Mouse (Mus musculus): ENCODE measurements around the gene Wdr4. TPM values are rescaled to one million over a fixed set of nuclear protein-coding genes. Genes with fewer than 3 reads are reported as not detected.
"Not testable (repeated sequence)": the region's sequence is repeated elsewhere in the genome, so short reads cannot be mapped to it uniquely, and the experiment has no call there.

Wdr4 gene
- polyA plus RNA-seq, 1 experiment from 2014 or later = 28.9 TPM

DNA sequence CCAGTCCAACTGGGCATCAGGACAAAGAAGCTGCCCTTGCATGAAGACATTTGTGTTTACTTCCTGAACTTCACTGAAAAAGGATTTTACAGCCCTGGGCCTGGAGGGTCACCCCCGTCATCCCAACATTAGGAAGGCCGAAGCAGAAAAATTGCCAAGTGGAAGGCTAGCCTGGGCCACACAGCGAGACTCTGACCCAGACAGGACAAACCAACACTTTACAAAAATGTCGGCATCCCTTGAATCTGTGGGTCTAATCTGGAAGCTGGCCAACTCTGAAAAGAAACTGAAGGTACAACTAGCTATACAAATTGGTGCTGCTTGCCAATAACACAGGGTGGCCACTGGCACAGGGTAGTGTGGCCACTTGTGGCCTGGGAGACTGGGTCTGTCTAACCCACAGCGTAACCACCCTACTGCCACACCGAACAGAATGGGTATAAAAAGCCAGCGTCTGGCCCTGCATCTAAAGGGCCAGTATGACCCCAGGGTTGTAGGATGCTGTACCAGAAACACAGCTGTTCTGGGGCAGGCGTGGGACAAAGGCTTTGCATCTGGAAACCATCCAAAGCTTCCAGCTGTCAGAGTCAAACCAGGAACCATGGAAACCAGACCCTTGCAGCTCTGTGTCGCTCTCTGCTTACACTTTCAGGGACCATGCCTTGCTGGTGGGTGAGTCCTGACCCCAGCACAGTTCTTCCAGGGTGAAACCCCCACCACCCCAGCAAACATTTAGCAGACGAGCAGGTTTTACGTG is 37.5 kb upstream of the Wdr4 start:
- in situ Hi-C loops (cut with MboI; ENCODE audit: low pct_unique_long_range_greater_than_20kb) = no loop called here
- TF ChIP-seq CTCF (IDR thresholded peaks at IDR 0.05) = no peak
- ChIA-PET POLR2A (interaction anchor here (0.9 kb wide), 1 partner anchor 8 kb away, joined by 6 read pairs; no protein-coding TSS in a partner anchor), CTCF (interaction anchor here (1.9 to 2.9 kb wide), 2 partner anchors 9 to 22 kb away, joined by 4 to 9 read pairs; no protein-coding TSS in a partner anchor)
- no peaks in the 10 kb centered on the region for H3K27me3 ChIP-seq
- no peak for ATAC-seq
- DNase-seq (ENCODE audit: low read depth, low spot score) = no peak

DNA sequence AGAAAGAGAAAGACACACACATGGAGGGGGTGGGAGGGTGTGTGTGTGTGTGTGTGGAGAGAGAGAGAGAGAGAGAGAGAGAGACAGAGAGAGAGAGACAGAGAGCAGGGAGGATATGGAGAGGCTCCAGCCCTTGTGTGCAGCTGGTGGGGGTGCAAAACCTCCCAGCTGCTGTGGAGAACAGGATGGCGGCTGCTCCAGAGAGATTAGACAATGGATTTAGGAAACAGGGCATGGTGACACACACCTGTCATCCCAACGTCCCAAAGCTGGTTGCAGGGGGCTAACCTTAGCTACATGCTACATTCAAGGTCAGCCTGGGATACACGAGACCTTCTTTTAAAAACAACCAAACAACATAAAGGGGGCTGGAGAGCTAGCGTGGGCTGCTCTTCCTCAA is 36.5 kb upstream of the Wdr4 start:
- no peak for TF ChIP-seq CTCF (IDR thresholded peaks at IDR 0.05)
- ATAC-seq (no peak), DNase-seq (ENCODE audit: low read depth, low spot score) (no peak)
- ChIA-PET CTCF (interaction anchor here (1.1 to 2.9 kb wide), 2 partner anchors 8 to 32 kb away, joined by 3 to 9 read pairs; no protein-coding TSS in a partner anchor), POLR2A (no interaction called here)
- in situ Hi-C loops (cut with MboI; ENCODE audit: low pct_unique_long_range_greater_than_20kb) = no loop called here
- no peaks in the 10 kb centered on the region for H3K27me3 ChIP-seq

DNA sequence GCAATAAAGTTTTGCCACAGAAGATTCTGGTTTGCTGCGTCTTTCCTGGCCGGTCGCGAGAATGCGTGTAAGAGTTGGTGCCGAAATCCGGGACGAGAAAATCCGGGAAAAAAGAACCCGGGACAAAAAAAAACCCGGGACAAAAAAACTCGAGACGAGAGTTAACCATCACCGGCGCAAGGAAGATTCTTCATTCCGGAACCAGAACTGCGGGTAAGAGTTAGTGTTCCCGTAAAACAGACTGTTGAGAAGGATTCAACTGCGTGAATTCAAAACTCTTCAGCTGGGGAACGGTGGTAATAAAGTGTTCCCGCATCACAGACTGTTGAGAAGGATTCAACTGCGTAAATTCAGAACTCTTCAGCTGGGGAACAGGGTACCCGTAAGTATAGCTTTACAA is 32.8 kb upstream of the Wdr4 start:
- DNase-seq (ENCODE audit: low read depth, low spot score); ATAC-seq; POLR2A ChIA-PET; H3K27me3 ChIP-seq; CTCF ChIA-PET; in situ Hi-C loops (cut with MboI; ENCODE audit: low pct_unique_long_range_greater_than_20kb): not testable (repeated sequence)

DNA sequence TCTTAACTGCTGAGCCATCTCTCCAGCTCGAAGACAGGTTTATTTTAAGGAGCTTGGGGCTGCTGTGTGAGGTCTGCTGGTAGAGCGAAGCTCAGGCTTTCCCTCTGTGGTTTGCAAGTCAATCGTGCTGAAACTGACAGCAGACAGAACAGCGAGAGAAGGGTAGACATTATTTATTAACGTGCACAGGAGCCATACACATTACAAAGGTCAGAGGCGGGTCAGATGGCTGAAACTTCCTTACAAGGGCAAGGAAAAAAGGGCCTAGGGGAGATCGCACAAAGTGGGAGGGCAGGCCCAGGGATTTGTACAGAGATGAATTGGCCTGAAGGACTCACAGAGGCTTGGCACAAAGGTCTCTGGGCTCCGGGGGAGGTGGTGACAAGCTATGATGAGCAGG is 29.6 kb upstream of the Wdr4 start:
- no peak for ATAC-seq
- POLR2A ChIA-PET = interaction anchor here (0.7 kb wide), 1 partner anchor 9 kb away, joined by 6 read pairs; no protein-coding TSS in a partner anchor

DNA sequence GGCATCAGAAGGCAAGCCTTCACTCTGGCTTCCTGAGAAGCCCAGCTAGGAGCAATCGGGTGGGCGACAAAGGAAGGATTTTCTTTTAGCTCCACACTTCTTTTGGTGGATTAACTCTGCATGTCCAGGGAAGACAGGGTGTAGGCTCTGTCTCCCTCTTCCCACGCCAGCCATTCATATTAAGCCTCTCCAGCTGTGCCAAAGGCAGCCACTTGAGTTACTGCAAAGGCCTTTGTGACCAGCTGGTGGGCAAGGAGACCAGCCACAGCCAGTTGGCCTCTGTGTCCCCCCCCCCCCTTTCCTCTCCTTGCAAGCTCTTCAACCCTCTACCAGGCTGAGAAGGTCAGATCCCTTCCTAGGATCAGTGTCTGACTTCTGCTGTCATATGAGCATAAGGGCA is 28.2 kb upstream of the Wdr4 start:
- no peaks in the 10 kb centered on the region for H3K27me3 ChIP-seq
- no peak for ATAC-seq
- ChIA-PET POLR2A (interaction anchor here (0.6 kb wide), 1 partner anchor 429 kb away, joined by 3 read pairs; no protein-coding TSS in a partner anchor), CTCF (interaction anchor here (1.7 to 2.8 kb wide), 2 partner anchors 9 to 10 kb away, joined by 3 to 9 read pairs; no protein-coding TSS in a partner anchor)
- in situ Hi-C loops (cut with MboI; ENCODE audit: low pct_unique_long_range_greater_than_20kb) = no loop called here
- no peak for DNase-seq (ENCODE audit: low read depth, low spot score)
- TF ChIP-seq CTCF (IDR thresholded peaks at IDR 0.05) = no peak

More for the DNA sequence above, 29.6 kb upstream of the Wdr4 start:
- in situ Hi-C loops (cut with MboI; ENCODE audit: low pct_unique_long_range_greater_than_20kb) = no loop called here
- no peak for DNase-seq (ENCODE audit: low read depth, low spot score)
- no peaks in the 10 kb centered on the region for H3K27me3 ChIP-seq
- no peak for TF ChIP-seq CTCF (IDR thresholded peaks at IDR 0.05)
- CTCF ChIA-PET = interaction anchor here (1.7 to 2.8 kb wide), 2 partner anchors 8 to 12 kb away, joined by 3 to 9 read pairs; no protein-coding TSS in a partner anchor

DNA sequence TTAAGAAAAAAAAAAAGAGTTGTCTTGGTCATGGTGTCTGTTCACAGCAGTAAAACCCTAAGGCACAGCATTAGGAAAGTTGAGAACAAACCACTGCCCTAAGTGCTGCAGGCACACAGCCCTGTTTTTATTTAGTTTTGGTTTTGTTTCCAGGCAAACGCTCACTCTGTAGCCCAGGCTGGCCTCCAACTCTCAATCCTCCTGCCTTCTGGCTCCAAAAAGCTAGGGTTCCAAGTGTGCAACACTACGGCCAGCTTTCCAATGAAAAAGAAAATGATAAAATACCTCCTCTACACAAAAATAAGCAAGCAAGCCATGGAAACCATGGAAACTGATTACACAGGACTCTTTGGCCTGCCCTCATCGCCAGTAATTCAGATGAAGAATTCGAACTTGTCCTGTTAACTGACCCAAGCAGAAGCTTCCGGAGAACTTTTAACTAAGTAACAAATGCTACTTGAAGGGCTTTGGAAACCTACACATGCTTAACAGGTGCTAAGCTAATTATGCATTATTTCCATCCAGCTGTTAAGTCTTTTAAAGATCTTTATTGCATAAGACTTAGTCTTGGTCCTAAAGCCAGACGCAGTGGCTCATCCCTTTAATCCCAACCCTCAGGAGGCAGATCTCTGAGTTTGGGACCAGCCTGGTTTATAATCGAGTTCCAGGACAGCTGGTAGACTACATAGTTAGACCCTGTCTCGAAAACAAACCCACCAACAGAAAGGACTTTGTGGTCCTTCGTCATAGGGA is 26.8 kb upstream of the Wdr4 start:
- CTCF ChIA-PET = interaction anchor here (1.3 kb wide), 1 partner anchor 15 kb away, joined by 3 read pairs; no protein-coding TSS in a partner anchor
- ATAC-seq (no peak), DNase-seq (ENCODE audit: low read depth, low spot score) (no peak)
- POLR2A ChIA-PET = interaction anchor here (0.6 kb wide), 1 partner anchor 332 kb away, joined by 5 read pairs; no protein-coding TSS in a partner anchor
- in situ Hi-C loops (cut with MboI; ENCODE audit: low pct_unique_long_range_greater_than_20kb) = no loop called here
- TF ChIP-seq CTCF (IDR thresholded peaks at IDR 0.05) = no peak
- H3K27me3 ChIP-seq = no peaks in the 10 kb centered on the region

DNA sequence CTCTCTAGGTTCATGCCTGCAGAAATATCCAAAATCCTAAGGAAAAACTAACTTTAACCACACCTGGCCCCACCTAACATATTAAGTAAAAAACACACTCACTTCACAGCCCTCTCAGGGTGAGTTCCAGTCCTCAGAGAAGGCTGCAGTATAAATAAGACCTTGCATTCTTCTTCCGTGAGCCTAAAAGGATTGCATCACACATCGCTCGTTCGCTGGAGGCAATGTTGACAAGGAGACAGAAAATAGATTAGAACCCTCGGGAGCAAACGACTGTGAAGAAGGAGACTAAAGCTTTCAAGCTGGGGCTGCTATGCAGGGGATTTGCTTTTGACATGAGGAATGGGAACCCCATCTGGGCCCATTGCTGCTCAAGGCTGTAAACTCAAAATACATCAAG is 23.8 kb upstream of the Wdr4 start:
- no peaks in the 10 kb centered on the region for H3K27me3 ChIP-seq
- no peak for TF ChIP-seq CTCF (IDR thresholded peaks at IDR 0.05)
- CTCF ChIA-PET = no interaction called here
- no peak for DNase-seq (ENCODE audit: low read depth, low spot score)
- POLR2A ChIA-PET = no interaction called here
- in situ Hi-C loops (cut with MboI; ENCODE audit: low pct_unique_long_range_greater_than_20kb) = no loop called here
- ATAC-seq = no peak

DNA sequence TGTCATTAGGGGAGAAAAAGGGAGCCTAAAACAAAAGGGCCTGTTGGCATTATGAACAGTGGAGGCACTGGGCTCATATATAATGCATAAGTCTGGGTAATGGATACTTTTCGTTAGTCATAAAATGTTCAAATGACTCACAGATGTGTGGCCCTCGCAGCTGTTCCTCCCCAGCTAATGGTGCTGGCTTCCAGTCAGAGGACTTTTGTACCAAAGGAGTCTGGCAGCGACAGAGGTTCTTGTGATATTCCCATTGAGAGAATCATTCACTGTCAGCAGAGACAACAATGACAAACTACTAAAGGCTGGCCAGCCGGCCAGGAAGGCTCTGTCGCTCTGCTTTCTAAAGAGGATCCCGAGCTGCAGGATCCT is 21.7 kb upstream of the Wdr4 start:
- ATAC-seq (no peak), DNase-seq (ENCODE audit: low read depth, low spot score) (no peak)
- ChIA-PET POLR2A (interaction anchor here (1.2 kb wide), 1 partner anchor 17 kb away, joined by 3 read pairs; no protein-coding TSS in a partner anchor), CTCF (no interaction called here)
- in situ Hi-C loops (cut with MboI; ENCODE audit: low pct_unique_long_range_greater_than_20kb) = no loop called here
- H3K27me3 ChIP-seq = no peaks in the 10 kb centered on the region
- no peak for TF ChIP-seq CTCF (IDR thresholded peaks at IDR 0.05)

DNA sequence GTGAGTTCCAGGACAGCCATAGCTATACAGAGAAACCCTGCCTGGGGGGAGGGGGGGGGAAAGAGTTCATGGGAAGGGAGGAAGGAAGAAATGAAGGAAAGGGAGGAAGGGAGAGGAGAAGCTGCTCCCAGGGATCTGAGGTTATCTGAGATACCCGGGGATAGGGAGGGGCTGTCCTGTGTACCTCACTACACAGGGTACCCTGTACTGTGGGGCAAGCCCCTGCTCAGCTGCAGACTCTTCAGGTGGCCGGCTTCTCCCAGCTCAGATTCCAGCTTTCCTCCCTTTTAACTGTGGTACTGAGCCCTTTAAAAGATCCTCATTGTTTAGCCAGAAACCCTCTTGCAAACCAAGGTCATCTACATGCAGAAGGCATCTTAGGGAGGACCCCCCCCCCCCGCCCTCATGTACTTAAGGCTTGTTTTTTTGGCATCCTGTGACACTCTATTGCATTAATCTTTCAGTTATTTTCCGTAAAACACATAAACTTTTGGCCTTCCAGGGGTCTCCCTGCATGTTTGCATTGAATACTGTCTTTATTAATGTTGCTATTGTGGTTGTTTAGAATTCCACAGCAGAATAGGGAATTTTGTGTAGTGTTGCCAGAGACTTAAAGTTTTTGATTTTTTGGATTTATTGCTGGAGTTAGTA is 21.2 kb upstream of the Wdr4 start:
- no peak for DNase-seq (ENCODE audit: low read depth, low spot score)
- CTCF ChIA-PET = no interaction called here
- no peak for TF ChIP-seq CTCF (IDR thresholded peaks at IDR 0.05)
- no peak for ATAC-seq
- POLR2A ChIA-PET = no interaction called here
- no peaks in the 10 kb centered on the region for H3K27me3 ChIP-seq
- in situ Hi-C loops (cut with MboI; ENCODE audit: low pct_unique_long_range_greater_than_20kb) = no loop called here

DNA sequence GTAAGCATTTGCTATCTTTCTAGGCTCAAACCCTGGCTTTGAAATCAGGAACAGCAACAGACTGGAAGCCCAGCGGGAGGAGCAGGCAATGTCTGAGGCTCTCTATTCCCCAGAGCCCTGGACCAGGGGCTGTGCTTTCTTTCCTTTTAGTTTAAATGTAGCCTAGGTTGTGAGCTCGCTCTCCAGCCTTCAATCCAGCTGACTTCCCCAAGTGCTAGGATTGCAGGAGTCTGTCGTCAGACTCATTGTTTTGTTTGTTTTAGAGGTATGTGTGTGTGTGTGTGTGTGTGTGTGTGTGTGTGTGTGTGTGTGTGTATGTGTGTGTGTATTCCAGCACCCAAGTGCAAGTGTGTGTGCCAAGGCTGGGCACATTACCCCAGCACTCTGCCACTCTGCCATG is 20.3 kb upstream of the Wdr4 start:
- in situ Hi-C loops (cut with MboI; ENCODE audit: low pct_unique_long_range_greater_than_20kb) = no loop called here
- CTCF ChIA-PET = no interaction called here
- TF ChIP-seq CTCF (IDR thresholded peaks at IDR 0.05) = no peak

More for the DNA sequence above, 20.3 kb upstream of the Wdr4 start:
- POLR2A ChIA-PET = interaction anchor here (0.6 kb wide), 1 partner anchor 73 kb away, joined by 3 read pairs; no protein-coding TSS in a partner anchor
- no peaks in the 10 kb centered on the region for H3K27me3 ChIP-seq
- DNase-seq (ENCODE audit: low read depth, low spot score) (no peak), ATAC-seq (no peak)

All from Patski (cell line).